Mouse (Mus musculus) 3134 (cell line): Measurements from ENCODE around the gene Tln2.
A peak's percentile ranks its signal among the peaks of the same experiment; 100 is the strongest.

ENCODE experiments used
- DNase-seq: peaks from one replicate; pipeline ENCODE4 v3.0.0-alpha.2; 2011; ENCODE audit warnings: low spot score; ENCODE audit not compliant: insufficient read length; ENCODE audit errors: extremely low read depth

Tln2 gene

GRCm38 (mm10) chr9:67220388-67220787 is 339.1 kb downstream of the Tln2 start:
- DNase-seq = no peak

GRCm38 (mm10) chr9:67218001-67218400 is 341.5 kb downstream of the Tln2 start:
- no peak for DNase-seq

- peak; percentile 26 for DNase-seq
Observed at GRCm38 (mm10) chr9:67214191-67214985, 345.1 kb downstream of the Tln2 start.

GRCm38 (mm10) chr9:67213275-67213674 is 346.2 kb downstream of the Tln2 start:
- peak; percentile 52 for DNase-seq

GRCm38 (mm10) chr9:67211220-67211619 is 348.3 kb downstream of the Tln2 start:
- no peak for DNase-seq

- no peak for DNase-seq
Observed at GRCm38 (mm10) chr9:67209451-67209850, 350.1 kb downstream of the Tln2 start.

- DNase-seq = no peak
Observed at GRCm38 (mm10) chr9:67208420-67208819, 351.1 kb downstream of the Tln2 start.

GRCm38 (mm10) chr9:67205175-67205574 is 354.3 kb downstream of the Tln2 start:
- DNase-seq = peak; percentile 61

GRCm38 (mm10) chr9:67196609-67197008 is 362.9 kb downstream of the Tln2 start:
- no peak for DNase-seq

GRCm38 (mm10) chr9:67195306-67195705 is 364.2 kb downstream of the Tln2 start:
- DNase-seq = no peak

- DNase-seq = no peak
Observed at GRCm38 (mm10) chr9:67191488-67192331, 367.8 kb downstream of the Tln2 start.

GRCm38 (mm10) chr9:67187686-67188085 is 371.8 kb downstream of the Tln2 start:
- DNase-seq = no peak

GRCm38 (mm10) chr9:67187182-67187581 is 372.3 kb downstream of the Tln2 start:
- DNase-seq = no peak

- DNase-seq = no peak
Observed at GRCm38 (mm10) chr9:67184556-67184955, 374.9 kb downstream of the Tln2 start.

- DNase-seq = no peak
Observed at GRCm38 (mm10) chr9:67183520-67183919, 376.0 kb downstream of the Tln2 start.

- DNase-seq = no peak
Observed at GRCm38 (mm10) chr9:67182006-67182405, 377.5 kb downstream of the Tln2 start.

GRCm38 (mm10) chr9:67178709-67179108 is 380.8 kb downstream of the Tln2 start:
- DNase-seq = no peak

- no peak for DNase-seq
Observed at GRCm38 (mm10) chr9:67178203-67178602, 381.3 kb downstream of the Tln2 start.

GRCm38 (mm10) chr9:67176073-67176472 is 383.4 kb downstream of the Tln2 start:
- DNase-seq = peak; percentile 16

GRCm38 (mm10) chr9:67173816-67174215 is 385.7 kb downstream of the Tln2 start:
- DNase-seq = no peak

- DNase-seq = no peak
Observed at GRCm38 (mm10) chr9:67173154-67173553, 386.3 kb downstream of the Tln2 start.

GRCm38 (mm10) chr9:67171409-67171808 is 388.1 kb downstream of the Tln2 start:
- DNase-seq = no peak
